Mouse (Mus musculus) midbrain, embryonic 11.5 days (tissue): ENCODE measurements around the gene Gm45234. TPM values are rescaled to one million over a fixed set of nuclear protein-coding genes. Genes with fewer than 3 reads are reported as not detected.

ENCODE experiments used
- ATAC-seq: fragments of 200-750 bp; cut with Nextera tagmentation; 2 replicates; pipeline ENCODE4 v1.8.0; 2017; ENCODE audit warnings: moderate TSS enrichment, moderate library complexity; ENCODE audit not compliant: low FRiP score
- DNase-seq: peaks from one replicate; pipeline ENCODE4 v3.0.0; 2015; ENCODE audit warnings: low spot score; ENCODE audit errors: missing footprints
- H3K27ac ChIP-seq: fragments of 300-500 bp; sonication (generic); 2 replicates; pipeline ENCODE4 v1.5.1; 2014; ENCODE audit warnings: low read depth, low read length
- H3K27me3 ChIP-seq: fragments of 300-500 bp; sonication (generic); 2 replicates; pipeline ENCODE4 v1.6.1; 2014; ENCODE audit warnings: mild to moderate bottlenecking, low read length, moderate library complexity, mixed read lengths; ENCODE audit not compliant: control insufficient read depth, insufficient read depth
- H3K36me3 ChIP-seq: fragments of 300-500 bp; sonication (generic); 2 replicates; pipeline ENCODE4 v1.6.1; 2014; ENCODE audit warnings: mild to moderate bottlenecking, low read length, moderate library complexity, mixed read lengths; ENCODE audit not compliant: control insufficient read depth, insufficient read depth
- H3K4me1 ChIP-seq: fragments of 300-500 bp; sonication (generic); 2 replicates; pipeline ENCODE4 v1.6.1; 2014; ENCODE audit warnings: low read length; ENCODE audit not compliant: control insufficient read depth, insufficient read depth
- H3K4me2 ChIP-seq: fragments of 300-500 bp; sonication (generic); 2 replicates; pipeline ENCODE4 v1.6.1; 2014; ENCODE audit warnings: mild to moderate bottlenecking, moderate library complexity
- H3K4me3 ChIP-seq: fragments of 300-500 bp; sonication (generic); 2 replicates; pipeline ENCODE4 v1.5.1; 2014; ENCODE audit warnings: low read depth, low read length
- H3K9ac ChIP-seq: fragments of 300-500 bp; sonication (generic); 2 replicates; pipeline ENCODE4 v1.6.1; 2014; ENCODE audit warnings: low read length
- H3K9me3 ChIP-seq: fragments of 300-500 bp; sonication (generic); 2 replicates; pipeline ENCODE4 v1.6.1; 2016; ENCODE audit warnings: low read length; ENCODE audit not compliant: control insufficient read depth
- WGBS: fragments of 180-500 bp; shearing (Covaris S2); extraction: QIAGEN DNeasy Blood & Tissue Kit; methylation state at CpG from one replicate; pipeline ENCODE4 v1.1.7; 2014; 5-methylcytosine and 5-hydroxymethylcytosine counted together
- polyA plus RNA-seq: library from polyadenylated mRNA; unstranded; fragments of >200 nt; fragmentation: Nextera tagmentation; extraction: Ambion mirVana; gene quantifications from 2 replicates; pipeline ENCODE4 v1.2.1, GENCODE M21; 2014

Gm45234 gene
- polyA plus RNA-seq, 1 experiment from 2014 or later, result not detected

- WGBS, result under 1% methylated on average over 53 of the region's 54 CpGs
- Histone ChIP-seq H3K27ac (no peak within 1 kb of the TSS), H3K36me3 (no peaks in the 10 kb centered on the region), H3K4me2 (peak within 1 kb of the TSS; percentile 85), H3K27me3 (peaks cover 10% of the 10 kb centered on the region; the same call in 1 of the 2 replicates), H3K9me3 (no peaks in the 10 kb centered on the region), H3K4me3 (peak within 1 kb of the TSS; percentile 45), H3K4me1 (peaks cover 16% of the 10 kb centered on the region), H3K9ac (peak within 1 kb of the TSS; percentile 58)
- ATAC-seq (peak; percentile 84), DNase-seq (peak; percentile 92)
Observed at GRCm38 (mm10) chr6:124769101-124769765, 13.4 kb upstream of the Gm45234 start, which contains the start of gene Eno2. TSS of gene Eno2 (minus strand) at chr6:124769673.

GRCm38 (mm10) chr6:124768704-124769044 lies 12.9 kb upstream of the Gm45234 start:
- H3K27ac ChIP-seq, result no peak overlapping the region
- ATAC-seq, result peak; percentile 1; the same call in 1 of the 2 replicates
- WGBS, result 2% methylated on average over 9 of the region's 9 CpGs
- H3K9me3 ChIP-seq, result no peaks in the 10 kb centered on the region
- H3K4me2 ChIP-seq, result peak overlapping the region; percentile 85
- H3K36me3 ChIP-seq, result no peaks in the 10 kb centered on the region
- peak overlapping the region; percentile 58 for H3K9ac ChIP-seq
- DNase-seq, result no peak
- peaks cover 16% of the 10 kb centered on the region for H3K4me1 ChIP-seq
- peak overlapping the region; percentile 45 for H3K4me3 ChIP-seq
- H3K27me3 ChIP-seq, result peaks cover 10% of the 10 kb centered on the region; the same call in 1 of the 2 replicates

- 17% methylated on average over 19 of the region's 19 CpGs for WGBS
Observed at GRCm38 (mm10) chr6:124767920-124768703, 12.3 kb upstream of the Gm45234 start.

GRCm38 (mm10) chr6:124767536-124767919 lies 11.7 kb upstream of the Gm45234 start:
- Histone ChIP-seq H3K27ac (no peak overlapping the region), H3K36me3 (no peaks in the 10 kb centered on the region), H3K9me3 (no peaks in the 10 kb centered on the region), H3K4me2 (no peak overlapping the region), H3K27me3 (peaks cover 10% of the 10 kb centered on the region; the same call in 1 of the 2 replicates), H3K4me3 (no peak overlapping the region), H3K4me1 (peaks cover 16% of the 10 kb centered on the region), H3K9ac (peak overlapping the region; percentile 16; the same call in 1 of the 2 replicates)
- no peak for DNase-seq
- WGBS, result 18% methylated on average over 4 of the region's 4 CpGs
- ATAC-seq, result no peak

More at GRCm38 (mm10) chr6:124767920-124768703, 12.3 kb upstream of the Gm45234 start:
- no peaks in the 10 kb centered on the region for H3K9me3 ChIP-seq
- ATAC-seq (peak; percentile 50), DNase-seq (peak; percentile 91)
- H3K36me3 ChIP-seq, result no peaks in the 10 kb centered on the region
- no peak overlapping the region for H3K9ac ChIP-seq
- H3K4me3 ChIP-seq, result no peak overlapping the region
- peak overlapping the region; percentile 85 for H3K4me2 ChIP-seq
- peaks cover 10% of the 10 kb centered on the region; the same call in 1 of the 2 replicates for H3K27me3 ChIP-seq
- no peak overlapping the region for H3K27ac ChIP-seq
- H3K4me1 ChIP-seq, result peaks cover 16% of the 10 kb centered on the region

- no peak for ATAC-seq
- Histone ChIP-seq H3K4me2 (no peak overlapping the region), H3K27me3 (peaks cover 10% of the 10 kb centered on the region; the same call in 1 of the 2 replicates), H3K4me1 (peaks cover 16% of the 10 kb centered on the region), H3K36me3 (no peaks in the 10 kb centered on the region), H3K27ac (no peak overlapping the region), H3K4me3 (no peak overlapping the region), H3K9ac (no peak overlapping the region), H3K9me3 (no peaks in the 10 kb centered on the region)
- no peak for DNase-seq
- 81% methylated on average over 7 of the region's 7 CpGs for WGBS
Observed at GRCm38 (mm10) chr6:124765951-124766350, 10.1 kb upstream of the Gm45234 start.

GRCm38 (mm10) chr6:124759259-124759658 lies 3.4 kb upstream of the Gm45234 start:
- ATAC-seq (no peak), DNase-seq (peak; percentile 96)
- Histone ChIP-seq H3K27ac (no peak overlapping the region; the same call in 1 of the 2 replicates), H3K4me2 (no peak overlapping the region), H3K27me3 (no peaks in the 10 kb centered on the region), H3K4me1 (peaks cover 32% of the 10 kb centered on the region), H3K4me3 (no peak overlapping the region), H3K9ac (no peak overlapping the region), H3K9me3 (no peaks in the 10 kb centered on the region), H3K36me3 (no peaks in the 10 kb centered on the region)
- WGBS, result 4% methylated on average over 5 of the region's 5 CpGs

GRCm38 (mm10) chr6:124758849-124759232 lies 3.0 kb upstream of the Gm45234 start:
- Histone ChIP-seq H3K9ac (peak overlapping the region; percentile 85; the same call in 1 of the 2 replicates), H3K36me3 (no peaks in the 10 kb centered on the region), H3K9me3 (no peaks in the 10 kb centered on the region), H3K4me1 (peaks cover 34% of the 10 kb centered on the region), H3K4me2 (no peak overlapping the region), H3K4me3 (no peak overlapping the region; the same call in 1 of the 2 replicates), H3K27me3 (no peaks in the 10 kb centered on the region), H3K27ac (peak overlapping the region; percentile 7)
- ATAC-seq (no peak), DNase-seq (no peak)
- 40% methylated on average over 2 of the region's 2 CpGs for WGBS

- no peaks in the 10 kb centered on the region for H3K9me3 ChIP-seq
- DNase-seq, result peak; percentile 97
- ATAC-seq, result peak; percentile 12; the same call in 1 of the 2 replicates
- H3K36me3 ChIP-seq, result no peaks in the 10 kb centered on the region
- no peaks in the 10 kb centered on the region for H3K27me3 ChIP-seq
- peak overlapping the region; percentile 85 for H3K9ac ChIP-seq
- WGBS, result 25% methylated on average over 5 of the region's 5 CpGs
- peak overlapping the region; percentile 92 for H3K27ac ChIP-seq
- H3K4me2 ChIP-seq, result peak overlapping the region; percentile 68
- H3K4me3 ChIP-seq, result peak overlapping the region; percentile 87
- H3K4me1 ChIP-seq, result peaks cover 34% of the 10 kb centered on the region
Observed at GRCm38 (mm10) chr6:124757909-124758848, 2.4 kb upstream of the Gm45234 start.
